Mouse (Mus musculus) hindbrain, embryonic 16.5 days (tissue): ENCODE measurements around the gene Vwf. TPM values are rescaled to one million over a fixed set of nuclear protein-coding genes. Genes with fewer than 3 reads are reported as not detected.

Source experiments
- ATAC-seq: fragments of 200-750 bp; cut with Nextera tagmentation; 2 replicates; pipeline ENCODE4 v1.8.0; 2017; ENCODE audit warnings: moderate TSS enrichment, moderate library complexity
- H3K27ac ChIP-seq: fragments of 300-500 bp; sonication (generic); 2 replicates; pipeline ENCODE4 v1.5.1; 2014; ENCODE audit warnings: low read depth, mild to moderate bottlenecking, control low read depth, low read length, moderate library complexity
- H3K27me3 ChIP-seq: fragments of 300-500 bp; sonication (generic); replicated peaks from 2 replicates; pipeline ENCODE4 v1.6.1; 2014; ENCODE audit warnings: low read length; ENCODE audit not compliant: control insufficient read depth, insufficient read depth
- H3K36me3 ChIP-seq: fragments of 300-500 bp; sonication (generic); 2 replicates; pipeline ENCODE4 v1.6.1; 2014; ENCODE audit warnings: mild to moderate bottlenecking, low read length, moderate library complexity, mixed read lengths; ENCODE audit not compliant: control insufficient read depth, insufficient read depth
- H3K4me1 ChIP-seq: fragments of 300-500 bp; sonication (generic); 2 replicates; pipeline ENCODE4 v1.6.1; 2014; ENCODE audit warnings: low read depth, low read length; ENCODE audit not compliant: control insufficient read depth, insufficient read depth
- H3K4me2 ChIP-seq: fragments of 300-500 bp; sonication (generic); 2 replicates; pipeline ENCODE4 v1.6.1; 2014; ENCODE audit warnings: mild to moderate bottlenecking, low read length, control low read depth, moderate library complexity
- H3K4me3 ChIP-seq: fragments of 300-500 bp; sonication (generic); 2 replicates; pipeline ENCODE4 v1.5.1; 2014; ENCODE audit warnings: mild to moderate bottlenecking, low read length, control low read depth, moderate library complexity
- H3K9ac ChIP-seq: fragments of 300-500 bp; sonication (generic); 2 replicates; pipeline ENCODE4 v1.6.1; 2014; ENCODE audit warnings: low read depth, mild to moderate bottlenecking, control low read depth, low read length, moderate library complexity
- H3K9me3 ChIP-seq: fragments of 300-500 bp; sonication (generic); 2 replicates; pipeline ENCODE4 v1.6.1; 2014; ENCODE audit warnings: mild to moderate bottlenecking, low read length, moderate library complexity; ENCODE audit not compliant: control insufficient read depth
- WGBS: fragments of 180-500 bp; shearing (Covaris S2); extraction: QIAGEN DNeasy Blood & Tissue Kit; methylation state at CpG from one replicate; pipeline ENCODE4 v1.1.7; 2014; 5-methylcytosine and 5-hydroxymethylcytosine counted together
- polyA plus RNA-seq: library from polyadenylated mRNA; unstranded; fragments of >200 nt; fragmentation: Nextera tagmentation; extraction: Ambion mirVana; gene quantifications from 2 replicates; pipeline ENCODE4 v1.2.1, GENCODE M21; 2015

The Vwf gene
- polyA plus RNA-seq, 1 experiment from 2014 or later, result 12.9 TPM

DNA sequence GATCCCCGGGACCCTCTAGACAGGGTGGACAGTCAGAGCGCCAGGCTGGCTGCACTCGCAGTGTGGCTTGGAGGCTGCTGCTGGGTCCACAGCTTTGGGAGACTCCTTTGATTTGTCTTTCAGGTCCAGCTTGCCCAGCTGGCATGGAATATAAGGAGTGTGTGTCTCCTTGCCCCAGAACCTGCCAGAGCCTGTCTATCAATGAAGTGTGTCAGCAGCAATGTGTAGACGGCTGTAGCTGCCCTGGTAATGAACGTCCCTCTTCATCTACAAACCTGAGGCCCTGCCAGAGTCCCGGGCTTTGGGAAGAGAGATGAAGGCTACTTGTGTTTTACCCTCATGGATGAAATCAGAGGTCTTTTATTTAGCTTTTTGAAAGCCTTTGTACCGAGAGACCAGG lies 43.5 kb downstream of the Vwf start:
- Histone ChIP-seq H3K36me3 (no peaks in the 10 kb centered on the region), H3K9me3 (no peaks in the 10 kb centered on the region), H3K9ac (no peak overlapping the region), H3K4me1 (peaks cover 5% of the 10 kb centered on the region), H3K27ac (no peak overlapping the region), H3K27me3 (no peaks in the 10 kb centered on the region), H3K4me2 (no peak overlapping the region), H3K4me3 (no peak overlapping the region)
- no peak for ATAC-seq
- 75% methylated on average over 7 of the region's 7 CpGs for WGBS

DNA sequence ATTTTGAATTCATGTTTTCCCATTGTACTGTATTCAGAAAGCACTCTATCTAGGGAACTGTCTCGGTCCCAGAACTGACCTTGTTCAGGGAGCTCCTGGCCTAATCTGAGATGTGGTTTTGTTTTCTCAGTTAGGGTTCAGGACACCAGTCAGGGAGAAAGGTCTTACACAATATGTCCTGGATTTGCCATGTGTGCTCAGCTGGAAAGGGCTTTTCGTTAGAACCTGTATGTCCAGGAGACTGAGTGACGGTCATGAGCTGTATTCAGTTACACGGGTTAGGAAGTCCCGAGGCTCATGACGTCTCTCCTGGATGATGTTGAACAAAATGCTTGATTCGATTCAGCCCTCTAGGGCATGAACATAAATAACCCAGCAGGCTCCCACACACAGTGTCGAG lies 43.9 kb downstream of the Vwf start:
- Histone ChIP-seq H3K27me3 (no peaks in the 10 kb centered on the region), H3K4me3 (no peak overlapping the region), H3K4me2 (no peak overlapping the region), H3K9ac (no peak overlapping the region), H3K27ac (no peak overlapping the region), H3K9me3 (no peaks in the 10 kb centered on the region), H3K4me1 (peaks cover 4% of the 10 kb centered on the region), H3K36me3 (no peaks in the 10 kb centered on the region)
- no peak for ATAC-seq
- WGBS, result 64% methylated on average over 8 of the region's 8 CpGs

- 69% methylated on average over 8 of the region's 8 CpGs for WGBS
- no peaks in the 10 kb centered on the region for H3K27me3 ChIP-seq
- H3K4me3 ChIP-seq, result no peak overlapping the region
- ATAC-seq, result no peak
- no peak overlapping the region for H3K4me2 ChIP-seq
- no peak overlapping the region for H3K9ac ChIP-seq
- no peak overlapping the region for H3K27ac ChIP-seq
- H3K36me3 ChIP-seq, result no peaks in the 10 kb centered on the region
- no peaks in the 10 kb centered on the region for H3K4me1 ChIP-seq
- no peaks in the 10 kb centered on the region for H3K9me3 ChIP-seq
Measured at GRCm38 (mm10) chr6:125591652-125592385, 45.2 kb downstream of the Vwf start.

- Histone ChIP-seq H3K9ac (no peak overlapping the region), H3K4me3 (no peak overlapping the region), H3K9me3 (no peaks in the 10 kb centered on the region), H3K27ac (no peak overlapping the region), H3K4me1 (no peaks in the 10 kb centered on the region; the same call in 1 of the 2 replicates), H3K27me3 (no peaks in the 10 kb centered on the region), H3K4me2 (no peak overlapping the region), H3K36me3 (no peaks in the 10 kb centered on the region)
- ATAC-seq, result no peak
- WGBS, result 93% methylated on average over 6 of the region's 6 CpGs
Measured at GRCm38 (mm10) chr6:125592536-125592935, 46.0 kb downstream of the Vwf start.

- H3K9ac ChIP-seq, result no peak overlapping the region
- H3K27me3 ChIP-seq, result no peaks in the 10 kb centered on the region
- H3K27ac ChIP-seq, result no peak overlapping the region
- no peak for ATAC-seq
- H3K36me3 ChIP-seq, result no peaks in the 10 kb centered on the region
- WGBS, result 92% methylated on average over 4 of the region's 4 CpGs
- H3K4me3 ChIP-seq, result no peak overlapping the region
- no peaks in the 10 kb centered on the region for H3K9me3 ChIP-seq
- H3K4me2 ChIP-seq, result no peak overlapping the region
- no peaks in the 10 kb centered on the region; the same call in 1 of the 2 replicates for H3K4me1 ChIP-seq
Measured at GRCm38 (mm10) chr6:125594311-125594710, 47.7 kb downstream of the Vwf start.

DNA sequence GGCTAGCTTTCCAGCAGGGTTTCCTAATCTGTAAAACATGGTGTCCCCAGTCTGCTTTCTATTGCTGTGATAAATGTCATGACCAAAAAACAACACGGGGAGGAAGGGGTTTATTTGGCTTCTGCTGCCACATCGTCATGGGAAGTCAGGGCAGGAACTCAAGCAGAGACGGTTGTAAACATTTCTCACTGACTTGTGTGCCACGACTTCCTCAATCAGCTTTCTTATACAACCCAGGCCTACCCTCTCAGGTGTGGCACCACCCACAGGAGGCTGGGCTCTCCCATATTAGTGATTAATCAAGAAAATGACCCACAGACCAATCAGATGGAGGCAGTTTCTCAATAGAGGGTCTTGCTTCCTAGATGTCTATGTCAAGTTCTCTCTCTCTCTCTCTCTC lies 48.3 kb downstream of the Vwf start:
- Histone ChIP-seq H3K27ac (no peak overlapping the region), H3K9me3 (no peaks in the 10 kb centered on the region), H3K36me3 (no peaks in the 10 kb centered on the region), H3K4me2 (no peak overlapping the region), H3K27me3 (no peaks in the 10 kb centered on the region), H3K4me3 (no peak overlapping the region), H3K4me1 (no peaks in the 10 kb centered on the region; the same call in 1 of the 2 replicates), H3K9ac (no peak overlapping the region)
- 65% methylated on average over 4 of the region's 4 CpGs for WGBS
- ATAC-seq, result no peak

- no peak overlapping the region for H3K9ac ChIP-seq
- no peaks in the 10 kb centered on the region for H3K36me3 ChIP-seq
- no peaks in the 10 kb centered on the region; the same call in 1 of the 2 replicates for H3K4me1 ChIP-seq
- no peak overlapping the region for H3K27ac ChIP-seq
- no peaks in the 10 kb centered on the region for H3K9me3 ChIP-seq
- H3K4me2 ChIP-seq, result no peak overlapping the region
- H3K4me3 ChIP-seq, result no peak overlapping the region
- WGBS, result 33% methylated on average over 16 of the region's 16 CpGs
- no peak for ATAC-seq
- H3K27me3 ChIP-seq, result no peaks in the 10 kb centered on the region
Measured at GRCm38 (mm10) chr6:125596701-125597318, 50.2 kb downstream of the Vwf start.

GRCm38 (mm10) chr6:125597716-125598115 lies 51.1 kb downstream of the Vwf start:
- no peaks in the 10 kb centered on the region for H3K9me3 ChIP-seq
- H3K4me1 ChIP-seq, result no peaks in the 10 kb centered on the region; the same call in 1 of the 2 replicates
- no peaks in the 10 kb centered on the region for H3K27me3 ChIP-seq
- H3K9ac ChIP-seq, result no peak overlapping the region
- no peak overlapping the region for H3K4me2 ChIP-seq
- no peak overlapping the region for H3K4me3 ChIP-seq
- H3K36me3 ChIP-seq, result no peaks in the 10 kb centered on the region
- no peak for ATAC-seq
- WGBS, result 58% methylated on average over 4 of the region's 4 CpGs
- H3K27ac ChIP-seq, result no peak overlapping the region

DNA sequence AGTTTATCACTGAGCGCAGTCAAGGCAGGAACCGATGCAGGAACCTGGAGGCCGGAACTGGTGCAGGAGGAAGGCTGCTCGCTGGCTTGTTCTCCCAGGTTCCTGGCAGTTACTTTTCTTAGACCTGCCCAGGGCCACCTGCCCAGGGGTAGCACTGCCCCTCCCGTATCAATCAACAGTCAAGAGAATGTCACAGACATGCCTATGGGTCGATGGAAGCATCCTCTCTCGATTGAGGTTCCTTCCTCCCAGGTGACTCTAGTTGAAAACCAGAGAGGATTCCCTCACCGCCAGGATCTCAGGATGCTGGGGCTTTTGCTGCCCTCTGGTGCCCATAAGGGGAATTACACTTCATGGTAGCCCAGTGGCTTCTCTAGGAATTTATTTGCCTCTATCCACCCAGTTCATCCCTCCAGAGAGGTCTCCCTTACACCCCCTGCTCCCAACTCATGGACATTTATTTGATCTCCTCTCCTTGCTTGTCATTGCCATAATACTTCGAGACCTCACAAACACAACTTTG lies 53.5 kb downstream of the Vwf start:
- no peaks in the 10 kb centered on the region for H3K36me3 ChIP-seq
- H3K4me3 ChIP-seq, result no peak overlapping the region
- peak; percentile 23; the same call in 1 of the 2 replicates for ATAC-seq
- no peaks in the 10 kb centered on the region for H3K9me3 ChIP-seq
- no peak overlapping the region for H3K27ac ChIP-seq
- 42% methylated on average over 9 of the region's 9 CpGs for WGBS
- H3K9ac ChIP-seq, result no peak overlapping the region
- no peak overlapping the region for H3K4me2 ChIP-seq
- H3K4me1 ChIP-seq, result peaks cover 5% of the 10 kb centered on the region
- H3K27me3 ChIP-seq, result no peaks in the 10 kb centered on the region; the same call in 1 of the 2 replicates
